Mouse (Mus musculus): Measurements from ENCODE around the gene Capn5.
"Not testable (repeated sequence)": the region's sequence is repeated elsewhere in the genome, so short reads cannot be mapped to it uniquely, and the experiment has no call there.

Capn5 gene

DNA sequence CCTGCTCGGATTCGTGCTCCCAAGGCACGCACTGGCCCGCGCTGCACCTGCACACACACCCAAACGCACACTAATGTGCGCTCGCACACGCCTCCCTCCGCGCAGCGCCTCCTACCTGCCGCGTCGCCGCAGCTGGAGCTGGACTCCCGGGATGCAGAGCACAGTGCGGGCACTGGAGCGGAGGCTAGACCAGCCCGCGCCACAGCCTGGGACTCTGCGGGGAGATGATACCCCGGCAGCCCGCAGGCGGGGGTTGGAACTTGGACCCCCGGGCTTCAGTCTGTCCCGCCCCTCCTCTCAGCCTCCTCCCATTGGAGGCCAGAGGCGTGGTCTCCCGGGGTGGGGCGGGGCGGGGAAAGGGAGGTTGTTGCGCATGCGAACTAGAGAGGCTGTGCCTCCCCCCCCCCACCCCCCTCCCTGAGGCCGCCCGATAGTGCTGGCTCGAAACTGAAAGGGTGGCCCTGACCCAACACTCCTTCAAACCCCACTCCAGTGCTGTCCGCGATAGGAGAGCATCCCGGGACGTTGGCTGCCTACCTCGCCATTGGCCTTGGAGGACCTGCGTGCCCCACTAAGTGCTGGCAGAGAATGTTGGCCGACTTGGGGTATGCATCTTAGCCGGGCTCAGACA, at the start of gene Capn5:
Gene Capn5, minus strand, starts transcription at position 346 of the 631 bp plus-strand sequence.
- peak; percentile 57 to 75 for DNase-seq (ENCODE audit: low spot score in 2 of 2)

DNA sequence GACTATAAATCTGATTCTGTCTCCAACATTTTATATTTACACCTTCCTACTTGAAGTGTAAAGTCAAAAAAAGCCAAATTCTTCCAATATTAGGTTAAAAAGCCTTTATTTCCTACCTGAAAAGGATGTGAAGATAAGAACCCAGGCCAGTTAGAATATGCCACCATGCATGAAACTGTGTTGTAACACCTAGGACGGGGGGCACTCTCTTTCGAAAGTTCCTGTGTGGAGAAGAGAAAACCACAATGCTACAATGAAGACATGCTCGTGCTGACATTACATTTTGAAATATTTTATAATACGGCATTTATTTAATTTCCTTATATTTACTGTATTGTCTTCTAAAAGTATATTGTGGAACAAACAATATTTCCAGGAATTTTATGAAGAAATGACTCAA, 45.7 kb upstream of the Capn5 start:
- no peak for DNase-seq (ENCODE audit: low spot score in 2 of 2)

DNA sequence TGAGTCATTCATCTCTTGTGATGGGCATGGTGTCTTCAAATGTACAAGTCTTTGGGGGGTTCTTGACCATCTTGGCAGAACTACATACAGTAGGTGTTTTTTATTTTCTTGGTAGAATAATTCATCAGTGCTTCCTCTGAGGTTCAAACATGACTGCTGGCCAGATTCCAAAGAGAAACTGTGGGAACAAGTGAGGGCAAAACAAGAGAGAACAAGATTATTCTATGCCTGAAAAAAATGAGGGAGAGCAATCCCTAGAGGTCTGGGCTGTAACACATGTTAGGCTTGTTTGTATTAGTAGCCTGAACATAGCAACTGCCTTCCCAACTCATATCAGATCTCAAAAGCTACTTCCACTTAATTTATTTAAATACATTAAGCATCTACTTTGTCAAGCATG, 38.6 kb upstream of the Capn5 start:
- no peak for DNase-seq (ENCODE audit: low spot score in 2 of 2)

DNA sequence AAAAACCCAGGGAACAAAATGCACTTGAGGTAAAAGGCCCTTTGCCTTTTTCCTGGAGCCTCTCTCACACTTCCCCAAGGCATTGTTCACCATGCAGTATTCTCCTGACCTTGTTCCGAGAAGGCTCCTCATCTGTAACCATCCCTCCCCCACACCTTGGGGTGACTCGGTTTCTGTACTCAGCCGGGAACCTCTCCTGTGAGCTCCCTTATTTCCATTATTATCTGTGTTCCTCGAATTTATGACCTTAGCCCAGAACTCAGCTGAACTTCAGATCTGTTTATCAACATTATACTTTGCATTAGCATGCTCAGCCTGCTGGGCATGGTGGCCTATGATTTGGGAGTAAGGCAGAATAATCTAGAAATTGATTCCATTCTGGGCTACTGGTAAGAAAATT, 24.9 kb upstream of the Capn5 start:
- DNase-seq (ENCODE audit: low spot score in 2 of 2): no peak

DNA sequence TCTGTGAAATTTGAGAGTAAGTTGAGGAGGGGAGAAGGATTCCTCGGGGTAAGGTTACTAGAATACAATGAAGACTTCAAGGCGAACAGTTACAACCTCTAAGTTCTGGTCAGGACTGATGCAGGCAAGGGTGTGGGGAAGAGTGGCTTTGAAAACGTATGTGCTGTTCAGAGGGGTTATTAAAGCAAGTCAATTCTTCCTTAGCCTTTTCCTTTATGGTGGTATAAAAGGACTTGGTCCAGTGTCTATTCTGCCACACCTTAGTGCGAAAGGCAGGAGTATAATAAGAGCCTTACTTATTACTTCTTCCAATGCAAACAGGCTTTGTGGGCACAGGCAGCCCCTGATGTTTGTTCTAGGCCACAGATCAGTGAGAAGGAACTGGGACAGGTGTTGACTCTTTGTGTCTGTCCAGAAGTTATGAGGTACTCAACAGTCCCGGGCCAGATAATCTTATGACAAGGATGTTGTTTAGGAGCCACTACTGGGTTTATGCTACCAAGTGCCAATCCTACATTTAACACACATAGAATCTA, 23.5 kb upstream of the Capn5 start:
- DNase-seq (ENCODE audit: low spot score in 2 of 2): no peak

DNA sequence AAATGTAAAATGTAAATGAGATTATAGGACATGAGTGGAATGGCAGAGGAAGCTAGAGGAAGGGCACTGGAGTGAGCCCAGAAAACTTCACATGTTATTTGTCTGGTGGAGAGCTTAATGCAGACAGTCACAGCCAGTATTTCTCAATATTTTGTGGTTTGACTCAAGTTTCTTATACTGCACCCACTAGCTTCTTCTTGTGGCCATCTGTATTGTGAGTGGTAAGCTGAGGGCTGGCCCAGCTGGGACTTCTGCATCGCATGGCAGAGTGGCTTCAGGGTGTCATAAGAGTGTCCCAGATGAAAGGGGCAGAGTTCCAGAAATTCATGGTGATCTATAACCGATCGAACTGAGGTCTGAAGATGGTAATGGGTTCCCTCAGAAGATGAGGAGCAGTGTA, 22.3 kb upstream of the Capn5 start:
- DNase-seq (ENCODE audit: low spot score in 2 of 2): no peak

DNA sequence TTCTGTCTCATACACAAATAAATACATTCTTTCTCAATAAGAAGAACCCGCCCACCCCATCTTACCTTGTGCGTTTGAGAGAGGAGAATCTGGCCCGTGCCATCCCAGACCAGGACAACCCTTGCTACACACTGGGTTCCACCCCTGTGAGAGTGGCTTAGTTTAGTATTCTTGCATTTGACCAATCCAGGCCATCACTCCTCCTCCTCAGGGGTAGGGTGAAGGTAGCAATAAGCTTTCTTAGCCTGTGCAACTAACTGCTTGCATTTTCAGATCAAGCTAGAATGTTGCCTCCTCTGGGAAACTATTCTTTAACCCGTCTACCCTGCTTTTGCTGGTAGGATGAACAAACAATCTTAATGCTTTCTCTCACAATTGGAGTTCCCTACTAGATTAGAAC, 21.3 kb upstream of the Capn5 start, which contains the start of gene B3gnt6:
Gene B3gnt6, minus strand, starts transcription at position 101 of the 400 bp plus-strand sequence.
- no peak for DNase-seq (ENCODE audit: low spot score in 2 of 2)

DNA sequence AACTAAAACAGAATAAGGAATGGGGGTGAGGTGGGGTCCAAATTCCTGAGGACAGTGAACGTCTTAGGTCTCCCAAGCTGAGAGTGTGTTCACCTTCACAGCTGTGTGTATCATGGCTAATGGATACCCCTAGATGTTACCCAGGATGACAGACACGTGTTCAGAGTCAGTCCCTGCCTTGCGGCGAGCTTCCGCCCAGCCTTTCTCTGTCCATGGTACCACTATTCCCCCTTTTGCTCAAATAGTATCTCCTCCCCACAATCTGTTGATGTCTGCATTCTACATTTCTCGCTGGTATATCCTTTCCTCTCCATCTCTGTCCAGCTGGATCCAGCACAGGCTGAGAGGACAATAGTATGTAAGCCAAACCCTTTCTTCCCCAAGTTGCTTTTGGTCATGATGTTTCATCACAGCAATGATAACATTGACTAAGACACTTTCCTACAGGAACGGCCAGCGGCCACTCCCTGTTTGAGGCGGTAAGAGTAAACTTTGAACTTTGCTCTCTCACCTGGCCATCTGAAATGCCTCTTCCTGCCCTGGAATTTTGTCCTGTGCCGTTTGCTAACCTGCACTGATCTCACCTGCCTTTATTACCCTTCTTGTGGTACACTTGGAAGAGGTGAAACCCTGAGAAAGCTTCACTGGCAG, 17.2 kb upstream of the Capn5 start:
- DNase-seq (ENCODE audit: low spot score in 2 of 2): no peak

DNA sequence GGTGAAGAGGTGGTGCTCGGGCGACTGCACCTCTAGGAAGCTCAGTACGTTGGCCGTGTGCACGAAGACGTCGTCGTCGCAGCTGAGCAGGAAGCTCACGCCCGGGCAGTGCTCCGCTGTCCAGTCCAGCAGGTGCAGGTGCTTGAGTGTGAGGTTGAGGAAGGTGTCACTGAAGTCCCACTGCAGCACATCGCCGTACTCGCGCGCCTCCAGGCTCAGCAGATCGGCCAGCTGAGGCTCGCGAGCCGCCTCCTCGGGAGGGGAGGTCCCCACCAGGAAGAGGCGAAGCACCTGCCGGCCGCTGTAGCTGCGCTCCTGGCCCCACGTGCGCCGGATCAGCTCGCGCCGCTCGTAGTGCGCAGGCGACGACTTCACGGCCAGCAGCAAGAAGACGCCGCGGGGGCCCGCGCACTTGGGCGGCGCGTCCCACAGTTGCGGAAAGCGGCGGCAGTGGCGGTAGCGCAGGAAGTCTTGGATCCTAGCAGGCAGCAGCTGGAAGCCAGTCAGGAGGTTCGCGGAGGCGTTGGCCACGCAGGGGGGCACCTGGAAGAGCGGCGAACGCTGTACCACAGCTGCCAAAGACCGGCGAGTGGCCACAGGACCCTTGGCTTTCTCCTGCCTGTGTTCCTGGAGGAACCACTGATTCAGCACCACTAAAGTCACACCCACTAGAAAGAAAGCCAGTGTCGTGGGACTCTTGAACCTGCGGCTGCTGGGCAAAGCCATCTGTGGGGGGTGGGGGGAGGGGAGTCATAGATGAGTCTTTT, 16.1 kb upstream of the Capn5 start:
- DNase-seq (ENCODE audit: low spot score in 2 of 2): peak in 1 of 2 experiments; percentile 42

DNA sequence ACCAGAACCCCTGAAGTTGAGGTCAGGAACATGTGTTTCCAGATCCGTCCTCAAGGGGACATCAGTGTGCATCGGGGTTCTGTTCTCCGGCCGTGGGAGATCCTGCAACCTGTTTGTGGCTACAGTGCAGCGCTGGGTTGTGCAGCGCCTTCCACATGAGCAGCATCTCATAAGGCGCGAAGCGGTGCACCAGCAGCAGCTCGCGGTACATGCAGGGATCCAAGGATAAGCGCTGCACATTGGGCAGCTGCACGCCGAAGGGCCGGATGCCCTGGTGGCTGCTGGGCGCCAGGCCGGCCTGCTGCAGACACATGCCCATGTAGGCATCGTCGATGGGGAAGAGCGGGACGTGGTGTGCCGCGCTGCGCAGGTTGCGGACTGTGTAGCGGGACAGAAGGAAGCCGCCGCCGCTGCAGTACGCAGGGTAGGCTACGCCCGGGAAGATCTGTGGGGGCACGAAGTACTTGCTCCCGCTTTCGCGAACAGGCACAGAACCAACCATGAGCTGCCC, 15.5 kb upstream of the Capn5 start:
- DNase-seq (ENCODE audit: low spot score in 2 of 2): peak in 1 of 2 experiments; percentile 42

DNA sequence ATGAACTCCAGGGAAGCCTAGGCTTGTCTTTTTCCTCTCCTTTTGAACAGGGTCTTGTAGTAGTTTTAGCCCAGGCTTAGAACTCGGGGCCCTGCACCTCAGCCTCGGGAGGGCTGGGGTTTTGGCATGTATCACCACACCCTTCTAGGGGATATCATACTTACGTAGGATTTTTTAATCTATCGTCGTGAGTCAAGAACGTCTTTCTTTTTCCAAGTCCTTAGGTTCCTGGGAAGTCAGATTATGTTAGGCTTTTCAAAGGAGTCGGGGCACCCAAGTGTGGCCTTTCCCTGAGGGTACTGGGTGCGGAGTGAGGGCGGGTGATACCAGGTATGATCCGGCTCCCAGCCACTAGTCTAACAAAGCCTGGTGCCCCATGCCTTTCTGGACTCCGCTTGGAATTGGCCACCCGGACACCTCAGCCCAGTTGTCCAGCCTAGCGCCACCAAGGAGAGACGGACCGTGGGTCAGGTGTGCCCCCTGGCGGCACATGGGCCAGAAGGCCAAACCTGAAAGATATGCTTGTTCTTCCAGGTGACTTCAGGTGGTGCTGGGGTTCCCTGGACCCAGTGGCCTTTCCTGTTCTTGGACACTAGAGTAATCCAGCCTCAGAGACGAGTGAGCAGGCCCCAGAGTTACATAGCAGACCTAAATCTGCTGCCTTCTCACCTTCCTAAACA, 13.6 kb upstream of the Capn5 start:
- peak; percentile 29 to 47 for DNase-seq (ENCODE audit: low spot score in 2 of 2)

DNA sequence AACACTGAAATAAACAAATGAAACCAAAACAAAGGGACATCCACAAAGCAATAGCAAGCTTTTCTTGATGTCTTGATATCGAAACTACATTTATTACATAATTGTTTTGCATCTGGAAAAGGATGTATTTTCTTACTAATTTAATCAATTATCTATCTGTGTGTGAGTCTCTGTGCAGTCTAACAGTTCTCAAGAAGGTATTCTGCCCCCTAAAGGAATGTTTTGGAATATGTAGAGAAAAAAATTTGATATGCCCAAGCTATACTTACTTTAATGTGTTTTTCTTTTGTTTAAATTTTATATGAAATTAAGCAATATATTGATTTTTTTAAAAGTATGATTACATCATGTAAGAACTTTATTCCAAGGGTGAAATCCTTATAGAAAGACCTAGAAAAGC, 12.5 kb upstream of the Capn5 start:
- DNase-seq (ENCODE audit: low spot score in 2 of 2): no peak

DNA sequence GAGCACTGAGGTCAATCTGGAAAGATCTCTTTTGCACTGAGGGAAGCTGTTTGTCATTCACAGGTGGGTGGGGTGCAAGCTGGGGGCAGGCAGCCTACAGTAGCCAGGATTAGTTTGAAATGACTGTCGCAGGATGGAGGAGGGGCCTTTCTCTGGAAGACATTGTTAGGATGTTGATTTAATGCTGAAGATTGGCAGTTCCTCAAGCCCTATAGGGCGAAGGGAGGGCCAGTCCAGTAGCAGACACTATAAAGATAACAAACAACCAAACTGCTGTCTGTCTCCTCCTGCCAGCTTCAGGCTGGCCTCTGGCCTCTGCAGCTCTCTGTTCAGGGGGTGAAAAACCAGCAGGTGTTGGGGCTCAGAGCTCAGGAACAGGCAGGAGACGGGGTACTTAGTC, 11.7 kb upstream of the Capn5 start:
- DNase-seq (ENCODE audit: low spot score in 2 of 2): no peak

DNA sequence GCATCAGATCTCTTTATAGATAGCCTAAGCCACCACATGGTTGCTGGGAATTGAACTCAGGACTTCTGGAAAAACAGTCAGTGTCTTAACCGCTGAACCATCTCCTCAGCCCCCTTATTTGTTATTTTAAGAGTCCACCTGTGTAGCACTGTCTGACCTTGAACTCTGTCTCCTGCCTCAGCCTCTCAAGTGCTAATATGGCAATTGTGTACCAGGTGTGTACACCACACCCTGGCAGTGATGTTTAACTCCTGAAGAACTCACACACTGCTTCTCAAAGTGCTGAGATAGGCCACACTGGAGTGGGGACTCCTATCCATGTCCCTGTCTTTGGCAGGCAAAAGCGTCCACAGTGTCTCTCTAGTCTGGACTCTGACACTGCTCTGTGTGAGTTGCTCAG, 10.6 kb upstream of the Capn5 start:
- DNase-seq (ENCODE audit: low spot score in 2 of 2): no peak

DNA sequence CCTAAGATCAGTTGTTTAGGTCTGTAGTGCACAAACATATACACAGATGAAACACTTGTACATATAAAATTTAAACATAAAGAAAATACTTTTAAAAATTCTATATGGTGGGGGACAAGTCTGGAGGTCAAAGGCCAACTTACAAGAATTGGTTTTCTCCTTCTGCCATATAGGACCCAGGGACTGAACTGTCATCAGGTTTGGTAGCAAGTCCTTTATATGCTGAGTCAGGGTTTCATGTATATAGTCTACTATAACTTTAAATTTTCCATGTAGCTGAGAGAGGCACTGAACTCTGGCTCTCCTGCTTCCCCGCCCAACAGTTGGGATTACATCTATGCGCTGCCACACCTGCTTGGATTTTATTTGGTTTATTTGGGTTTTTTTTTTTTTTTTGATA, 10.2 kb upstream of the Capn5 start:
- no peak for DNase-seq (ENCODE audit: low spot score in 2 of 2)

DNA sequence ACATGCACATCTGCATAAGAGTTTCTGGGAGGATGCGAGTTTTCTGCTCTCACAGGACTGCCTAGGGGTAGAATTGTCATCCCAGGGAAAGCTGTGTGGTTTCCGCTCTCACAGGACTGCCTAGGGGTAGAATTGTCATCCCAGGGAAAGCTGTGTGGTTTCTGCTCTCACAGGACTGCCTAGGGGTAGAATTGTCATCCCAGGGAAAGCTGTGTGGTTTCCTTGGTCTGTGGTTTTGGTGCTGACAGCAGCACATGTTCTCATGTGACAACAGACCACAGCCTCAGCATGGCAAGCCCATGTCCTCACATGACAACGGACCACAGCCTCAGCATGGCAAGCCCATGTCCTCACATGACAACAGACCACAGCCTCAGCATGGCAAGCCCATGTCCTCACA, 9.3 kb upstream of the Capn5 start:
- DNase-seq (ENCODE audit: low spot score in 2 of 2): not testable (repeated sequence)

DNA sequence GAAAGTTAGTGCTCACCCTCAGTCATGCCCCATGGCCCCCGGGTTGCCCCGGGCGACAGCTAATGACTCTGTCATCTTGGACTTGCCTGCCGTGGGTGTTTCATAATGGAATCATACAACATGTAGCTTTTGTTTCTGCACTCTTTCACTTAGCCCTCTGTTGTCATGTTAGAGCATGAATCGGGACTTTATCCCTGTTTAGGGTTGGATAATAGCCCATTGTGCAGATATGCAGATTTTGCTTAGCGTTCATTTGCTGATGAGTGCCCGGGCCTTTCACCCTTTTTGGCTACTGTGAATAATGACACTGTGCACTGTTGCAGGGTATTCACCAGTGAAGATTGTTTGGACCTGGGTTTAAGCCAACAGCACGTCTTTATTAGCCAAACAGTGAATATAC, 8.6 kb upstream of the Capn5 start:
- no peak for DNase-seq (ENCODE audit: low spot score in 2 of 2)

DNA sequence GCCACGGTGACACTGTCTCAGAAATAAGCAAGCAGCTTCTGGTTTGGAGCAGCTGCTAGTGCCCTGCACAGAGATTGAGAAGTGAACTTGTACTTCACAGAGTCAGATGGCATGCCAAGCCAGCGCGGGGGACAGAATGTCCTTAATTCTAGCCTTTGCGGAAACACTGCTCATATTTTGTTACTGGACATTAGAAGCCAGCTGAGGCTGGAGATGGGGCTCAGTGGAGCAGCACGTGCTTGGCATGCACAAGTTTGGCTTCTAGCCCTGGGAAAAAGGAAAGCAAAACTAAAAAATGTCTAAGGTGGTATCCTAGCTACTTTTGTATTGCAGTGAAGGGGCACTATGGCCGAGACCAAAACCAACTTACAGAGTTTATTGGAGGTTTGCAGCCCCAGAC, 7.3 kb upstream of the Capn5 start:
- DNase-seq (ENCODE audit: low spot score in 2 of 2): no peak

DNA sequence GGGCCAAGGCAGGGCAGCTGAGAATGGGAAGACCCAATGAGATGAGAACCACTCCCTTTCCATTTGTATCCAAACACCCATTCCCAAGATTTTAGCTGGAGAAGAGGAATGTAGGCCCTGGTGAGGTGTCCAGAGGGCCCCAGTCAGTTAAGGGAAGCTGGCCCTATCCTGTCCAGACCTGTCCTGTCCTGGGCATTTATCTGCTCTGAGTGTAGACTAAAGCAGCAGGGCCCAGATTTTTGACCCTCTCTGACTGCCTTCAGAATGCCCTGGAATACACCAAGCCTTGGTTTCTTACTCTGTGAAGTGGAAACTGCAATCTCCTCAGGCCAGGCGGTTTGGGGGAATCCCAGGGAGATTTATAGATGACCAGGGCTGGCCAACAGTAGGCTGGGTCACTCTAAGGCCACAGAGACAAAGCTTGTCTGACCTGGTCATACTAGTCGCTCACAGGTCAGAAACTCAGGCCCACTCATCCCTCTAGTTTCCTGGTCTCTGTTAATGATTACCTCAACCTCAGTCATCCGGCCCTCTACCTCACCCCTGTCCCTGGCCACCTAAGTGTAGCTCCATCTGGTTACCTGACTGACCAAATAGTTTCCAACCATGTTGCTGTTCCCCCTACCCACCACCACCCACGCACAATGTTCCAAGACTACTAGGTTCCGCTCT, 622 bp upstream of the Capn5 start:
- DNase-seq (ENCODE audit: low spot score in 2 of 2): peak in 1 of 2 experiments; percentile 50

DNA sequence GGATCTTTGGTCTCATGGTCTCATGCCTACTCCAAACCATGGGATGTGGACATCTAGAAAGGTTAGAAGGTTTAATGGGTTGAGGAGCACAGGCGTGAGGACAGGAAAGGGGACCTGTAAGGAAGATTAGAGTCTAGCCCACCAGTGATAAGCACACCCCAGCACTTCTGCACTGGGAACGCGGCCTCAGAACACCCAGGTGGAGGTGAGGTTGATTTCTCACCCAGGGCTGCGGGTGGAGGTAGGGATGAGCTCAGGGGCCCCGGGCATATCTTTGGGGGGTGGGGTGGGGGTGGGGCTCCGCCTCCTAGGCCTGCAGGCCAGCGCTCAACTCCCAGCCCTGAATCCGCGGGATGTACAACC, 527 bp downstream of the Capn5 start:
- DNase-seq (ENCODE audit: low spot score in 2 of 2): peak in 1 of 2 experiments; percentile 14

DNA sequence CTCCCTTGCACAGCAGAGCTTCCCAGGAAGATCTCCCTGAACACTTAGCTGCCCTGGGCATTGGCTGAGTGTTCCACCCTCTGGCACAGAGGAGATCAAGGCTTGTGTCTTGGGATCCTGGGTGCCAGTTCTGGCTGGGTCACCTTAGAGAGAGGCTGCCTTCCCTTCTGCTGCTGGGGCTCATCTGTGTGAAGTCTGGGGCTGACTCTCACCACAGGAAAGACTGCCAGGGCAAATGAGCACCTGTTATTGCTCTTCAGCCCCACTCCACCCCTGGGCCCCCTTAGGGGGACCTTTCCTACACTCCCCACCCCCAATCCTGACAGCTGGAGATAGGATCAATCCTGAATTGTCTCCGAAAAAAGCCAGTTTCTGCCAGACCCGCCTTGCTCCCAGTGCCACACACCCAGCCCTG, 996 bp downstream of the Capn5 start:
- peak in 1 of 2 experiments; percentile 19 for DNase-seq (ENCODE audit: low spot score in 2 of 2)
